Mouse (Mus musculus): Measurements from ENCODE around the gene 4930432M17Rik. TPM values are rescaled to one million over a fixed set of nuclear protein-coding genes. Genes with fewer than 3 reads are reported as not detected.

Gene 4930432M17Rik
- polyA plus RNA-seq, 1 experiment = not detected

DNA sequence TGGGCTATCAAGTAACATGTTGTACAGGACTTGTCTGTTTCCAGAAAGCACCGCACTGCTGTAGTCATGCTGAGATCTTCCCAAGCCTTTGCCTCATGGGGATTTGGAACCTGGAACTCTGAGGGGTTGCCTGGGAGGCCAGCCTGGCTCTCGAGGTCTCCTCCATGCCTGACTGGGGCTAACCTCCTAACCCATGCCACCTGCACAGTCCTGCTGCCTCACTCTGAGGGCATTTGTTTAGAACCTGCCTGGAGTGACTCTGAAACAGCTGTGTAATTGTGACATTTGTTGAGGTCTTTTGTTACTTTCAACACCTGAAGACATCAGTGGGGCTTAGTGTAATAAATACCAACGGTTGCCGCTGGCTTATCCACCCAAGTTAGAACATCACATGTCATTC is 41.7 kb downstream of the 4930432M17Rik start:
- Histone ChIP-seq H3K27me3 (ENCODE audit: control insufficient read depth) (no peaks in the 10 kb centered on the region; the same call in 1 of the 2 replicates), H3K4me3 (replicated peaks) (no peak overlapping the region), H3K9me3 (ENCODE audit: control insufficient read depth, low read length) (no peaks in the 10 kb centered on the region), H3K4me1 (ENCODE audit: control insufficient read depth) (no peaks in the 10 kb centered on the region), H3K36me3 (ENCODE audit: control insufficient read depth) (no peaks in the 10 kb centered on the region)
- TF ChIP-seq GATA1 (IDR thresholded peaks at IDR 0.05; ENCODE audit: low read length) (no peak), TAL1 (IDR thresholded peaks at IDR 0.05; ENCODE audit: low read length) (no peak)

DNA sequence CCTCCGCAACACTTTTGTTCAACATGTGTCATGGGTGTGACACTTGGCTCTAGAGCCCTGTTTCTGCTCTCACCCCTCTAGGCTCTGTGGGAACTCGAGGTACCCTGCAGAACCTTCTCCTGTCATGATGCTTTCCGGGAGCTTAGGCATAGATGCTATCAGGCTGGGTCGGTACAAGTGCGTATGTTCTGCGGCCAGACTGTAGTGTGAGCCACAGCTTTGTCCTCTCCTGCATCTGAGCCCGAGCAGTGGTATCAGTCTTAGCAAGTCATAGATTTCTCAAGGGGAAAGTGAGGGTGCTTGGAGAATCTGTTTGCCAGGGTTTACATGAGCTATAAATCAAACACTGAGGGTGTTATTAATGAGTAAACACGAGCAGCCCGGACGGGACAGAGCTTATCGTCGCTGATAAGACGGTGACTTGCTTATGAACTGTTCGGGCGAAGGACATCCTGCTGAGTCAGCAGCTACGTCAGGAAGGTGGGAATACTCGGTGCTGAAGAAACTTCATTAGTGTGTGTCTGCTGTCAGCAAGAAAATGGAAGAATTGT is 42.7 kb downstream of the 4930432M17Rik start:
- no peaks in the 10 kb centered on the region for H3K36me3 ChIP-seq (ENCODE audit: control insufficient read depth)
- no peaks in the 10 kb centered on the region; the same call in 1 of the 2 replicates for H3K27me3 ChIP-seq (ENCODE audit: control insufficient read depth)
- no peak for TF ChIP-seq TAL1 (IDR thresholded peaks at IDR 0.05; ENCODE audit: low read length)
- TF ChIP-seq GATA1 (IDR thresholded peaks at IDR 0.05; ENCODE audit: low read length) = no peak

DNA sequence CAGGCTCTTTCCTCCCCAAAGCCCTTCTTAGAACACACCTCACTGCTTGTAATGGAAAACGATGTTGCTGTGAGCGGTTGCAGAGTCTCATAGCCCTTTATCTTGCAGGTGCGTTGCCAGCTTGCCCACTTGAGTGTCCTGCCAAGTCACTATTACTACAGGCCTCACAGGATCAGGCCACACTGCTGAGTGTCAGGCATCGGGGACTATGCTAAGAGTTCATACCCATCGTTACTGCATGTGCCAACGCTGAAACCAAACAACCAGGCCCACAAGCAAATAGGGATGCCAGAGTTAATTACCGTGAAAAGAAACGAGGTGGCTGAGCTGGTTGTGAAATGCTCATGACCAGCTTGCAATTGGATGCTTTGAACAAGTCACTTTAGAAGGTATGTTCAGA is 43.3 kb downstream of the 4930432M17Rik start:
- H3K4me3 ChIP-seq (replicated peaks) = no peak overlapping the region
- H3K9me3 ChIP-seq (ENCODE audit: control insufficient read depth, low read length) = no peaks in the 10 kb centered on the region
- H3K36me3 ChIP-seq (ENCODE audit: control insufficient read depth) = no peaks in the 10 kb centered on the region
- H3K4me1 ChIP-seq (ENCODE audit: control insufficient read depth) = no peaks in the 10 kb centered on the region
- TF ChIP-seq TAL1 (IDR thresholded peaks at IDR 0.05; ENCODE audit: low read length) (no peak), GATA1 (IDR thresholded peaks at IDR 0.05; ENCODE audit: low read length) (no peak)
- H3K27me3 ChIP-seq (ENCODE audit: control insufficient read depth) = no peaks in the 10 kb centered on the region; the same call in 1 of the 2 replicates

More for the DNA sequence above, 42.7 kb downstream of the 4930432M17Rik start:
- Histone ChIP-seq H3K4me1 (ENCODE audit: control insufficient read depth) (no peaks in the 10 kb centered on the region), H3K4me3 (replicated peaks) (no peak overlapping the region), H3K9me3 (ENCODE audit: control insufficient read depth, low read length) (no peaks in the 10 kb centered on the region)

DNA sequence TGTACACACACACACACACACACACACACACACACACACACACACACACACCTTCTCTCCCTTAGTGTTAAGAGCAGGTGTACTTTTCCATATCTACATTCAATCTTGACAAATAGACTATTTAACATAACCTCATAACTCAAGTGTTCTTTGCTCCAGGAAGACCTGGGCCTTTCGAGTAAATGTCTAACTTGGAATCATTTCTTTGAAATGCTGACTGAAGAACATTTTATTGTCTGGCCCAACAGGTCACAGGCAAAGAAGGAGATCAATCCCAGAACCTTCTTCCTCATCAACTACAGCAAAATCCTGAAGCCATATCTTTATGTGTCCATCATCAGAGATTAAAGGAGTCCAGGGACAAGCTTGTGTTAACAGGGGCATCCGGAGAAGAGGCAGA is 43.9 kb downstream of the 4930432M17Rik start:
- TF ChIP-seq TAL1 (IDR thresholded peaks at IDR 0.05; ENCODE audit: low read length) = no peak
- no peak for TF ChIP-seq GATA1 (IDR thresholded peaks at IDR 0.05; ENCODE audit: low read length)
- H3K4me3 ChIP-seq (replicated peaks) = no peak overlapping the region
- no peaks in the 10 kb centered on the region for H3K9me3 ChIP-seq (ENCODE audit: control insufficient read depth, low read length)
- H3K36me3 ChIP-seq (ENCODE audit: control insufficient read depth) = no peaks in the 10 kb centered on the region
- no peaks in the 10 kb centered on the region; the same call in 1 of the 2 replicates for H3K27me3 ChIP-seq (ENCODE audit: control insufficient read depth)
- no peaks in the 10 kb centered on the region for H3K4me1 ChIP-seq (ENCODE audit: control insufficient read depth)

DNA sequence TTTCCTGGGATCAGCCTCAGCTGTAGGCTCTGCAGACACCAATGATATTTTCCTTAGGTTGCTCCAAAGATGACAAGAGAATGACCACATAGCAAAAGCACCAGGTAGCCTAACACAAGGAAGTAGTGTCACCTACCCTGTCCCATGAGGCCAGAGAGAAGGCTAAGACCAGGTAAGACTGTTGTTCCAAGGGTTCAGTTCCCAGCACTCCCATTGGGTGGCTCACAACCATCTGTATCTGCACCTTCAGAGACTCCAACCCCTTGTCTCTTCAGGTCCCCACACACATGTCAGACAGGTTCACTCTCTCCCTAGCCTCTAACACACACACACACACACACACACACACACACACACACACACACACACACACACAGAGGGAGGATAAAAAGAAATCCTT is 44.8 kb downstream of the 4930432M17Rik start:
- Histone ChIP-seq H3K4me3 (replicated peaks) (no peak overlapping the region), H3K4me1 (ENCODE audit: control insufficient read depth) (no peaks in the 10 kb centered on the region), H3K27me3 (ENCODE audit: control insufficient read depth) (no peaks in the 10 kb centered on the region; the same call in 1 of the 2 replicates), H3K9me3 (ENCODE audit: control insufficient read depth, low read length) (no peaks in the 10 kb centered on the region), H3K36me3 (ENCODE audit: control insufficient read depth) (no peaks in the 10 kb centered on the region)
- no peak for TF ChIP-seq TAL1 (IDR thresholded peaks at IDR 0.05; ENCODE audit: low read length)
- no peak for TF ChIP-seq GATA1 (IDR thresholded peaks at IDR 0.05; ENCODE audit: low read length)

DNA sequence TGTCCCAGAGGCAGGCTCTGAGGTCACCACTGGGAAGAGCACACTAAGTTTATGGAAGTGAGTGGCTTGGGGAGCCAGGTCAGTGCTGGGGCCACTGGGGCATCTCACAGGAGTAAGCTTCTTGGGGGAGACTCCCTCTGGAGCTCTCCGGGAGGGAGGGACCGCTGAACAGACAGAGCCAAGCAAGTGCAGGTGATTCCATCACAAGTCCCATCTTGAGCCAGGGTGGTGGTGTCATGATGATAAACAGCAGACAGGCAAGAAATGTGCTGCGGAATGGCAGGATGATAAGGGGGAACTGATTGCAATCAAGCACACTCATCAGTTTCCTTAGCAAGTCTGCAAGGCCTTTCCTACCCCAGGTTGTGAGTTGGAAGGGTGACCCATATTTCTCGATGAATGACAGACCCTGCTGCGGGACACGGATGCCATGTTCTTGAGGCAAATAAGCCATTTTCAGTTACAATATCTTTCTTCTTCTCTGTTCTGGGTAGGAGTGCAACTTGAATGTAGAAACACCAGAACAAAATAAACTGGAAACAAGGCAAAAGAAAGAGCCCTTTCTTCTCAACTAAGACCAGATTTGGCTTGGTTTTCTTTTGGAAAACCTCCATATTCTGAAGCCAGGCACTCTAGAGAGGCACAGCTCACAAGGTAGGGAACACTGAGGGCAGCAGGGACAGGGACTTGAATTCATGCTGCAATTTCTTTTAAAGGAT is 45.3 kb downstream of the 4930432M17Rik start:
- H3K36me3 ChIP-seq (ENCODE audit: control insufficient read depth) = no peaks in the 10 kb centered on the region
- TF ChIP-seq GATA1 (IDR thresholded peaks at IDR 0.05; ENCODE audit: low read length) (no peak), TAL1 (IDR thresholded peaks at IDR 0.05; ENCODE audit: low read length) (no peak)
- H3K9me3 ChIP-seq (ENCODE audit: control insufficient read depth, low read length) = no peaks in the 10 kb centered on the region
- no peaks in the 10 kb centered on the region for H3K4me1 ChIP-seq (ENCODE audit: control insufficient read depth)
- peaks cover 3% of the 10 kb centered on the region for H3K27me3 ChIP-seq (ENCODE audit: control insufficient read depth)
- H3K4me3 ChIP-seq (replicated peaks) = no peak overlapping the region

DNA sequence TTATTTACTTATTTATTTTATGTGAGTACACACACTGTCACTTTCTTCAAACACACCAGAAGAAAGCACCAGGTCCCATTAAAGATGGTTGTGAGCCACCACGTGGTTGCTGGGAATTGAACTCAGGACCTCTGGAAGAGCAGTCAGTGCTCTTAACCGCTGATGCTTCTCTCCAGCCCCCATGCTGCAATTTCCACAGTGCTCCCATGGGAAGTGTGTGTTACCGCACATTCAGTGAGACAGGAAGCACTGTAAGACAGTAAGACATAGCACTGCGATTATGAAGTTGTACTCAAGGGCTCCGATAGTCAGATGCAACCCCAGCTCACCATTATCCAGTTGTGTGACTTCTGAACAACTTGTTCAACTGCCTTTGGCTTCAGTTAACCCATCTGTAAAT is 45.9 kb downstream of the 4930432M17Rik start:
- Histone ChIP-seq H3K9me3 (ENCODE audit: control insufficient read depth, low read length) (no peaks in the 10 kb centered on the region), H3K36me3 (ENCODE audit: control insufficient read depth) (no peaks in the 10 kb centered on the region), H3K4me1 (ENCODE audit: control insufficient read depth) (no peaks in the 10 kb centered on the region), H3K4me3 (replicated peaks) (no peak overlapping the region), H3K27me3 (ENCODE audit: control insufficient read depth) (peaks cover 8% of the 10 kb centered on the region)
- TF ChIP-seq GATA1 (IDR thresholded peaks at IDR 0.05; ENCODE audit: low read length) (no peak), TAL1 (IDR thresholded peaks at IDR 0.05; ENCODE audit: low read length) (no peak)

DNA sequence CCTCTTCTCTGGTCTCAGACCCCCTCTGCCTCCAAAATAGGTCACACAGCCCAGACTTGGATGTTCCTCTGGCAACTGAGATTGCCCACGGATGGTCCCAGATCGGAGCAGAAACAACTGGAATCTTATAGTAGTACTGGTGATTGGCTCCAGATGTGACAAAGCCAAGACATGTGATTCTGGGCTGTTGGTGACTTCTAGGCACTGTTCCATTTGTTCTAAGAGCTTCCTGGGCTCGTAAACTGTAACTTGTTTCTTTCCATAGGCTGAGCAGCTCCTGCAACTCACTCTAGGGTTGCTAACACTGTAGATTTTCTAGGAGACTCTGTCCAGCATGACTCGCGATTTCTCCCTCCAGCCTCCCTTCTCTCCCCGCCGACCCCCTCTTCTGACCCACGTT is 48.1 kb downstream of the 4930432M17Rik start:
- H3K9me3 ChIP-seq (ENCODE audit: control insufficient read depth, low read length) = no peaks in the 10 kb centered on the region
- H3K4me1 ChIP-seq (ENCODE audit: control insufficient read depth) = no peaks in the 10 kb centered on the region
- H3K27me3 ChIP-seq (ENCODE audit: control insufficient read depth) = peaks cover 30% of the 10 kb centered on the region
- H3K36me3 ChIP-seq (ENCODE audit: control insufficient read depth) = no peaks in the 10 kb centered on the region
- no peak for TF ChIP-seq GATA1 (IDR thresholded peaks at IDR 0.05; ENCODE audit: low read length)
- TF ChIP-seq TAL1 (IDR thresholded peaks at IDR 0.05; ENCODE audit: low read length) = no peak
- no peak overlapping the region for H3K4me3 ChIP-seq (replicated peaks)

DNA sequence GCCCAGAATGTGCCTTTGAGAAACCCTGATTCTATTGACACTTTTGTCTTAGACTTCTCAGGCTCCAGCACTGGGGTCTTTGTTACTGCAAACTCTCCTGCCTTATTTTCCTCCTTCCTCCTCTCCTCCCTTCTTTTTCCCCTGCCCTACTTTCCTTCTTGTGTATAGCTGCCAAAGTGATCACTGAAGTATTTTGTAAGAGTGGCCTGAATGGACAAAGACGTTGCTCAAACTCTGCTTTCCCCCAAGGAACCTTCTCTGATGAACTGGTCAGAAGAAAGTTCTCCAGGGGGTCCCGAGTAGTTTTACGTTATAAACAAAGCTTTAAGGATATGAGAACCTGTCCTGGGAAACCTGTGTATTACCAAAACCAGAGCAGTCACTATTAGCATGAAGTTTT is 49.1 kb downstream of the 4930432M17Rik start:
- Histone ChIP-seq H3K9me3 (ENCODE audit: control insufficient read depth, low read length) (no peaks in the 10 kb centered on the region), H3K4me1 (ENCODE audit: control insufficient read depth) (no peaks in the 10 kb centered on the region), H3K4me3 (replicated peaks) (no peak overlapping the region), H3K36me3 (ENCODE audit: control insufficient read depth) (no peaks in the 10 kb centered on the region), H3K27me3 (ENCODE audit: control insufficient read depth) (peaks cover 40% of the 10 kb centered on the region)
- no peak for TF ChIP-seq GATA1 (IDR thresholded peaks at IDR 0.05; ENCODE audit: low read length)
- TF ChIP-seq TAL1 (IDR thresholded peaks at IDR 0.05; ENCODE audit: low read length) = no peak

Measured in erythroblast, embryonic 14.5 days (primary cell).